Mouse (Mus musculus) stomach, postnatal 0 days (tissue): ENCODE measurements at regions not wholly inside any gene's neighbourhood (a gene's known extent, or its start where the extent isn't known, plus 50 kb on each side); places are given as distances from the start of the nearest gene placed in this dataset.

Experiments
- ATAC-seq: fragments of 200-750 bp; cut with Nextera tagmentation; 2 replicates; pipeline ENCODE4 v1.8.0; 2017; ENCODE audit not compliant: low FRiP score, low TSS enrichment
- DNase-seq: peaks from one replicate; pipeline ENCODE4 v3.0.0-alpha.2; 2016; ENCODE audit warnings: low spot score
- H3K27ac ChIP-seq: fragments of 300-500 bp; sonication (generic); replicated peaks from 2 replicates; pipeline ENCODE4 v1.5.1; 2014; ENCODE audit warnings: mild to moderate bottlenecking, control low read depth
- H3K27me3 ChIP-seq: fragments of 300-500 bp; sonication (generic); 2 replicates; pipeline ENCODE4 v1.6.1; 2014; ENCODE audit warnings: low read length; ENCODE audit not compliant: control insufficient read depth, insufficient read depth
- H3K36me3 ChIP-seq: fragments of 300-500 bp; sonication (generic); 2 replicates; pipeline ENCODE4 v1.6.1; 2014; ENCODE audit warnings: low read length, mixed read lengths; ENCODE audit not compliant: control insufficient read depth, insufficient read depth
- H3K4me1 ChIP-seq: fragments of 300-500 bp; sonication (generic); replicated peaks from 2 replicates; pipeline ENCODE4 v1.6.1; 2014; ENCODE audit warnings: antibody characterized with exemption; ENCODE audit not compliant: control insufficient read depth, insufficient read depth
- H3K4me2 ChIP-seq: fragments of 300-500 bp; sonication (generic); replicated peaks from 2 replicates; pipeline ENCODE4 v1.6.1; 2014; ENCODE audit warnings: low read depth, mild to moderate bottlenecking, control low read depth, moderate library complexity
- H3K4me3 ChIP-seq: fragments of 300-500 bp; sonication (generic); 2 replicates; pipeline ENCODE4 v1.5.1; 2014; ENCODE audit warnings: low read depth, low read length, control low read depth
- H3K9ac ChIP-seq: fragments of 300-500 bp; sonication (generic); 2 replicates; pipeline ENCODE4 v1.6.1; 2014; ENCODE audit warnings: mild to moderate bottlenecking, low read length, control low read depth, mixed read lengths
- H3K9me3 ChIP-seq: fragments of 300-500 bp; sonication (generic); 2 replicates; pipeline ENCODE4 v1.6.1; 2016; ENCODE audit warnings: low read length; ENCODE audit not compliant: control insufficient read depth
- CTCF ChIP-seq: IDR thresholded peaks from 2 replicates; pipeline ENCODE4 v1.5.1; 2016; ENCODE audit warnings: antibody characterized with exemption, low read depth, mild to moderate bottlenecking, moderate library complexity
- EP300 ChIP-seq: optimal IDR thresholded peaks from 2 replicates; pipeline ENCODE3; 2016; ENCODE audit warnings: antibody characterized with exemption
- WGBS: fragments of 180-500 bp; shearing (Covaris S2); extraction: QIAGEN DNeasy Blood & Tissue Kit; methylation state at CpG from one replicate; pipeline ENCODE4 v1.1.7; 2014; 5-methylcytosine and 5-hydroxymethylcytosine counted together

DNA sequence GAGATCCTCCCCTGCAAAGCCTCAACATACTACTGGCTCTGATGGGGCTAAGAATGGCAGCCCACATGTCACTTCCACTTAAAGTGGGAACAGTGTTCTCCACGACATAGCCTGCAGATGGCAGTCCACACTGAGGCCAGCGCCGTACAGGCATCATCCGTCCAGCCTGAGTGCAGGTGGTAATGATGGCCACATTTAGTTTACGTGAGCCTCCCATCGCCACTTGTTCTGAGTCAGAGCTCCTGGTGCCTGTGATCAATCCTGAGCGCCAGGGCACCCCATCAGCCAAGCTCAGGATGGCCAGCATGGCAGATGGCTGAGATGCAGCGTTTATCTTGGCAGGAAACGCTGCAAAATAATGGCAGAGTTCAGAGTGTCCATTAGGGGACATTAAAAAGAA lies 159.6 kb downstream of the Adgrd1 start:
- Histone ChIP-seq H3K9ac (no peak overlapping the region), H3K4me2 (no peak overlapping the region), H3K27me3 (no peaks in the 10 kb centered on the region), H3K4me3 (no peak overlapping the region), H3K4me1 (no peaks in the 10 kb centered on the region), H3K36me3 (no peaks in the 10 kb centered on the region), H3K9me3 (no peaks in the 10 kb centered on the region), H3K27ac (no peak overlapping the region)
- TF ChIP-seq EP300 (no peak), CTCF (peak; percentile 25)
- ATAC-seq, result no peak
- no peak for DNase-seq
- WGBS, result 63% methylated on average over 9 of the region's 9 CpGs

DNA sequence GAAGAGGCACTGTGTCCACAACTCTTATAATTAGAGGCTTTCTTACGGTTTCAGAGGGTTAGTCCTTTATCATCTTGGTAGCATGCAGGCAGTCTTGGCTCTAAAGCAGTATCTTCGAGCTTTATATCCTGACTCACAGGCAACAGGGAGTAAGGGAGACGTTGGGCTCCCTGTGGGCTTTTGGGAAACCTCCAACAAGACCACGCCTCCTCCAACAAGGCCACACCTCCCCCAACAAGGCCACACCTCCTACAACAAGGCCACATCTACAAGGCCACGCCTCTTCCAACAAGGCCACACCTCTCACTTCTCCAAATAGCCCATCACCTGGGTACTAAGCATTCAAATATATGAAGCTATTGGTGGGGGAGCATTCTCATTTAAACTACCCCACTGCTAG lies 160.7 kb downstream of the Adgrd1 start:
- no peak overlapping the region for H3K4me3 ChIP-seq

DNA sequence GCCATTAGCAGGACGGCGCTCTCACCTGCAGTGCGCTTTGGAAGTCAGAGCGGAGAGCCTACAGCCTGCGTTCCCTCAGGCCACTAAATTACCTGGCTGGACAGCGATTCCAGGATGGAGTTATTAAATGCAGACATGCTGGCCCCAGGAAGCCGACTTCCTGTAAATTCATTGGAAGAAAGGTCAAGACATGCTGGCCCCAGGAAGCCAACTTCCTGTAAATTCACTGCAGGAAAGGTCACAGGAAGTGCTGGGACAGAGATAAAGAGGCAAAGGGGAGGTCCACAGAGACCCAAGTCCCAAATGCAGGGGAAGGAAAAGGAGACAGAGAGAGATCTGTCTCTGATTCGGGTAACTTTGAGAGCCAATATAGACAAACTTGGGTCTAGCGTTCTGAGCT lies 164.1 kb downstream of the Adgrd1 start:
- DNase-seq (no peak), ATAC-seq (no peak)
- 66% methylated on average over 9 of the region's 9 CpGs for WGBS
- no peak overlapping the region for H3K4me2 ChIP-seq
- no peaks in the 10 kb centered on the region for H3K36me3 ChIP-seq
- no peak overlapping the region for H3K9ac ChIP-seq
- H3K27ac ChIP-seq, result no peak overlapping the region
- no peak overlapping the region for H3K4me3 ChIP-seq
- no peaks in the 10 kb centered on the region for H3K9me3 ChIP-seq
- no peaks in the 10 kb centered on the region for H3K4me1 ChIP-seq
- no peaks in the 10 kb centered on the region for H3K27me3 ChIP-seq
- no peak for TF ChIP-seq EP300
- TF ChIP-seq CTCF, result no peak

More for the DNA sequence above, 160.7 kb downstream of the Adgrd1 start:
- ATAC-seq (no peak), DNase-seq (no peak)
- Histone ChIP-seq H3K9me3 (no peaks in the 10 kb centered on the region), H3K4me2 (no peak overlapping the region), H3K4me1 (no peaks in the 10 kb centered on the region), H3K27ac (no peak overlapping the region), H3K36me3 (no peaks in the 10 kb centered on the region), H3K9ac (no peak overlapping the region), H3K27me3 (no peaks in the 10 kb centered on the region)
- TF ChIP-seq CTCF (no peak), EP300 (no peak)
- 54% methylated on average over 5 of the region's 5 CpGs for WGBS

DNA sequence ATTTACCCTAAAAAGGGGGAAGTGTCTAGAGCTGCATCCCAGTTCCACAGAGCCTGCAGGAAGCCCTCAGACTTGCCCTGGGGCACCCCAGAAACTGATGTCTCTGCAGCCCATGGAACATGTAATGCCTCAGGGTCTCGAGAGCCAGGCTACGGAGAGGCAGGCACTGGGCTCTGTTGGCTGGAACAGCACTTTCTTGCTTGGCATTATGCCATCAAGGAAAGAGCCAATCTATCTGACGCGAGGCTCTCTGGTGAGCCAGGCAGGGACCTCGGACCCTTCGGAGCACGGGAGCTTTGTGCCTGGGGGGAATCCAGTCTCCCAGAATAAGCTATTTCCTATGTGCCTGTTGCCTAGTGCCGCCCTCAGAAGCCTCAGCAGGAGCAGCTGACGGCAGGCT lies 166.6 kb downstream of the Adgrd1 start:
- Histone ChIP-seq H3K27ac (no peak overlapping the region), H3K27me3 (no peaks in the 10 kb centered on the region), H3K4me3 (no peak overlapping the region), H3K9ac (no peak overlapping the region), H3K4me1 (no peaks in the 10 kb centered on the region), H3K36me3 (no peaks in the 10 kb centered on the region), H3K9me3 (no peaks in the 10 kb centered on the region), H3K4me2 (no peak overlapping the region)
- TF ChIP-seq EP300 (no peak), CTCF (no peak)
- DNase-seq, result no peak
- no peak for ATAC-seq
- 37% methylated on average over 9 of the region's 9 CpGs for WGBS

DNA sequence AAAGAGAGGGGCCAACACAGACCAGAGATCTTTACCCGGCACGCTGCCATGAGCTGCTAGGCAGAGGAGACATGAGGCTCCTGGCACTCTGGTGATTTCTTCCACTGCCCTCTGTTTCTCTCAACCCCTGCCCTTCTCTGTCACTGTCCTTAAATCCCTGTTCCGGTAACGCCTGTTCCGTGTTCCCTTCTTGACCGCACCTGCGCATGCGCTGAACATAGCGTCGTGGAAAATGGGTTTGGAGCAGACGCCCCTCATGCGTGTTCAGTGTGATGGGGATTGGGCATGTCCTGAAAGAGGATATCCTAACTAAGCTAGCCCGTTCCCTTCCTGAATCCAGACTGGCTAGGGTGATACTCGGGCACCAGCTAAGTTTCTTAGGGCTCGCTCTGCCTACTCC lies 167.8 kb downstream of the Adgrd1 start:
- 91% methylated on average over 15 of the region's 15 CpGs for WGBS
- ATAC-seq, result no peak
- no peak for TF ChIP-seq CTCF
- no peak for TF ChIP-seq EP300

DNA sequence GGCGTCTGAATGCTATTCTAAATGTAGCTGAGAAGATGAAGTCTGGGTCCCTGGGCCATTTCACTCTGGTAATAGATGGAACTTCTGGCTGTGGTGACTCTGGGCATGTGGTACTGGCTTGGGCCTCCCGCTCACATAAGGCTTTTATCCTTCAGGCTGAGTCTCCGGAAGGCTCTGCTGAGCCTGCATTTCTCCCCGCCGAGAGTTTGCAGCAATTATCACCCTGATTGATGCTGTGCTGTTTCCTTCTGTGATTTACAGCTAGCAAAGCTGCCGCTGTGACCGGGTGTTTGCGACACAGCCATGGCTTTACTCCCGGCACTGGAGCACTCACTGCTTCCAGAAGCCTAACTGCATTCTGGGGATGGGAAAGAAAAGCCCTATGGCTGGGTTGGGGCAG lies 171.9 kb downstream of the Adgrd1 start:
- 22% methylated on average over 9 of the region's 9 CpGs for WGBS
- Histone ChIP-seq H3K4me1 (no peaks in the 10 kb centered on the region), H3K36me3 (no peaks in the 10 kb centered on the region), H3K4me2 (no peak overlapping the region), H3K9me3 (no peaks in the 10 kb centered on the region), H3K27ac (no peak overlapping the region), H3K9ac (no peak overlapping the region), H3K27me3 (no peaks in the 10 kb centered on the region), H3K4me3 (no peak overlapping the region)
- no peak for ATAC-seq
- no peak for TF ChIP-seq EP300
- TF ChIP-seq CTCF, result no peak
- no peak for DNase-seq

More for the DNA sequence above, 167.8 kb downstream of the Adgrd1 start:
- Histone ChIP-seq H3K4me1 (no peaks in the 10 kb centered on the region), H3K9me3 (no peaks in the 10 kb centered on the region), H3K4me2 (no peak overlapping the region), H3K9ac (no peak overlapping the region), H3K27ac (no peak overlapping the region), H3K36me3 (no peaks in the 10 kb centered on the region), H3K27me3 (no peaks in the 10 kb centered on the region), H3K4me3 (no peak overlapping the region)
- DNase-seq, result no peak
